Mouse (Mus musculus) kidney, adult 9 months (tissue): Measurements from ENCODE around the gene Fam189a2.

ENCODE experiments used
- DNase-seq: peaks from one replicate; pipeline ENCODE4 v3.0.0; 2022

Gene Fam189a2

GRCm38 (mm10) chr19:24030871-24031556 is at the start of gene Fam189a2:
TSS of gene Fam189a2 (minus strand) at chr19:24031019.
- peak; percentile 30 for DNase-seq

- no peak for DNase-seq
Measured at GRCm38 (mm10) chr19:24077658-24078057, 46.8 kb upstream of the Fam189a2 start.

GRCm38 (mm10) chr19:24076536-24076935 is 45.7 kb upstream of the Fam189a2 start:
- DNase-seq, result no peak

- no peak for DNase-seq
Measured at GRCm38 (mm10) chr19:24075927-24076326, 45.1 kb upstream of the Fam189a2 start.

GRCm38 (mm10) chr19:24073155-24073554 is 42.3 kb upstream of the Fam189a2 start:
- DNase-seq, result no peak

- no peak for DNase-seq
Measured at GRCm38 (mm10) chr19:24064348-24064895, 33.6 kb upstream of the Fam189a2 start.

GRCm38 (mm10) chr19:24063585-24063984 is 32.8 kb upstream of the Fam189a2 start:
- no peak for DNase-seq

GRCm38 (mm10) chr19:24058851-24059250 is 28.0 kb upstream of the Fam189a2 start:
- DNase-seq, result no peak

GRCm38 (mm10) chr19:24058021-24058420 is 27.2 kb upstream of the Fam189a2 start:
- no peak for DNase-seq

GRCm38 (mm10) chr19:24056880-24057279 is 26.1 kb upstream of the Fam189a2 start:
- no peak for DNase-seq

- DNase-seq, result peak; percentile 40
Measured at GRCm38 (mm10) chr19:24054904-24055303, 24.1 kb upstream of the Fam189a2 start.

- DNase-seq, result peak; percentile 30
Measured at GRCm38 (mm10) chr19:24054265-24054664, 23.4 kb upstream of the Fam189a2 start.

- DNase-seq, result no peak
Measured at GRCm38 (mm10) chr19:24050514-24050913, 19.7 kb upstream of the Fam189a2 start.

GRCm38 (mm10) chr19:24049329-24049728 is 18.5 kb upstream of the Fam189a2 start:
- DNase-seq, result no peak

GRCm38 (mm10) chr19:24046395-24046993 is 15.7 kb upstream of the Fam189a2 start:
- no peak for DNase-seq

- DNase-seq, result no peak
Measured at GRCm38 (mm10) chr19:24042387-24042786, 11.6 kb upstream of the Fam189a2 start.

- DNase-seq, result peak; percentile 48
Measured at GRCm38 (mm10) chr19:24039061-24039853, 8.4 kb upstream of the Fam189a2 start.

GRCm38 (mm10) chr19:24034367-24034766 is 3.5 kb upstream of the Fam189a2 start:
- no peak for DNase-seq

GRCm38 (mm10) chr19:24032654-24033236 is 1.9 kb upstream of the Fam189a2 start:
- no peak for DNase-seq

GRCm38 (mm10) chr19:24030511-24030870 is 328 bp downstream of the Fam189a2 start:
- no peak for DNase-seq

- peak; percentile 44 for DNase-seq
Measured at GRCm38 (mm10) chr19:24029616-24030510, 956 bp downstream of the Fam189a2 start.

GRCm38 (mm10) chr19:24025876-24026275 is 4.9 kb downstream of the Fam189a2 start:
- no peak for DNase-seq
